Mouse (Mus musculus) MEL (cell line): Measurements from ENCODE around the gene Prr15l.

ENCODE experiments used
- BHLHE40 ChIP-seq: IDR thresholded peaks from 2 replicates; pipeline ENCODE4 v1.6.1; 2012; ENCODE audit warnings: low read depth, mild to moderate bottlenecking, inconsistent platforms, low read length, improper control_type of control experiment, borderline replicate concordance
- EP300 ChIP-seq, 2 experiments: IDR thresholded peaks; 2 replicates each; pipeline ENCODE4 v1.6.1; 2011; ENCODE audit warnings: improper control_type of control experiment in 2 of 2, low read length in 2 of 2, low read depth in 1 of 2, mild to moderate bottlenecking in 1 of 2
- GATA1 ChIP-seq: IDR thresholded peaks from 2 replicates; pipeline ENCODE4 v1.6.1; 2011; ENCODE audit warnings: low read depth, low read length, improper control_type of control experiment
- MYB ChIP-seq: IDR thresholded peaks from 2 replicates; pipeline ENCODE4 v1.6.1; 2011; ENCODE audit warnings: mild to moderate bottlenecking, low read depth, low read length, improper control_type of control experiment
- NRF1 ChIP-seq: IDR thresholded peaks from 2 replicates; pipeline ENCODE4 v1.6.1; 2014; ENCODE audit warnings: low read depth, mild to moderate bottlenecking, inconsistent platforms, low read length, improper control_type of control experiment, moderate library complexity; ENCODE audit not compliant: poor library complexity, insufficient read depth, severe bottlenecking
- POLR2A ChIP-seq, 2 experiments: IDR thresholded peaks; 2 replicates each; pipeline ENCODE4 v1.6.1; 2011 to 2012; ENCODE audit warnings: low read length in 2 of 2, mild to moderate bottlenecking in 2 of 2, control low read depth in 1 of 2, improper control_type of control experiment in 1 of 2, low read depth in 1 of 2, moderate library complexity in 1 of 2; ENCODE audit not compliant: control insufficient read depth in 1 of 2, insufficient read depth in 1 of 2, poor library complexity in 1 of 2
- USF1 ChIP-seq: IDR thresholded peaks from 2 replicates; pipeline ENCODE4 v1.6.1; 2014; ENCODE audit warnings: low read depth, mild to moderate bottlenecking, inconsistent platforms, low read length, improper control_type of control experiment, moderate library complexity
- USF2 ChIP-seq, 2 experiments: IDR thresholded peaks; 2 replicates each; pipeline ENCODE4 v1.6.1; 2011 to 2012; ENCODE audit warnings: improper control_type of control experiment in 2 of 2, low read length in 2 of 2, borderline replicate concordance in 1 of 2, inconsistent platforms in 1 of 2, low read depth in 1 of 2, mild to moderate bottlenecking in 1 of 2; ENCODE audit not compliant: insufficient read depth in 1 of 2

- no peak for TF ChIP-seq POLR2A (IDR thresholded peaks at IDR 0.05; ENCODE audit: control insufficient read depth in 1 of 2, insufficient read depth in 1 of 2, low read depth in 1 of 2, low read length in 2 of 2, poor library complexity in 1 of 2)
- no peak for TF ChIP-seq USF2 (IDR thresholded peaks at IDR 0.05; ENCODE audit: borderline replicate concordance in 1 of 2, insufficient read depth in 1 of 2, low read depth in 1 of 2, low read length in 2 of 2)
- no peak for TF ChIP-seq MYB
- no peak for TF ChIP-seq GATA1
- TF ChIP-seq BHLHE40, result no peak
- no peak for TF ChIP-seq EP300 (IDR thresholded peaks at IDR 0.05; ENCODE audit: low read depth in 1 of 2, low read length in 2 of 2)
- TF ChIP-seq NRF1, result no peak
- no peak for TF ChIP-seq USF1
These were observed 27.2 kb downstream of the Prr15l start for GRCm38 (mm10) chr11:96955094-96955493.
